Mouse (Mus musculus): ENCODE data around the gene Sugp2. TPM values are rescaled to one million over a fixed set of nuclear protein-coding genes. Genes with fewer than 3 reads are reported as not detected.

Gene Sugp2
- polyA plus RNA-seq, 2 experiments from 2014 or later = 18.7 to 23.3 TPM

- ATAC-seq = no peak
These were observed 13.1 kb upstream of the Sugp2 start for GRCm38 (mm10) chr8:70220911-70221310.

DNA sequence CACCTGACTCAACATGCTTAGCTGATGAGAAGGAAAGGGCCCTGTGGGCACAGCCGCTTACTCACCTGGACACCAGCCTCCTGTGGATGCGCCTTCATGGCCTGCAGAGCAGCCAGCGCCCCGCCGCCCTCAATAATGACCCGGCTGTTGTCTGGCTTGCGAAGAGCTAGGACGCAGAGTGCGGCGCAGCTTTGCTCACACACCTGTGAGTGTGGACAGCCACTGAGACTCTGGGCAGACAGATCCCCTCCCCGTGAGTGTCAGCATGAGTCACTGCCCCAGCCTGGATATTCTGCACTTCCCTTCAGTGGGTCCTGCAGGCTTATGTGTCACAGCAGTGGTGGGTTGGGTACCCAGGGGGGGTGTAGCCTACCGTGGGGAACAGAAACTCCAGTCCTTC, 12.0 kb upstream of the Sugp2 start:
- ATAC-seq = no peak

DNA sequence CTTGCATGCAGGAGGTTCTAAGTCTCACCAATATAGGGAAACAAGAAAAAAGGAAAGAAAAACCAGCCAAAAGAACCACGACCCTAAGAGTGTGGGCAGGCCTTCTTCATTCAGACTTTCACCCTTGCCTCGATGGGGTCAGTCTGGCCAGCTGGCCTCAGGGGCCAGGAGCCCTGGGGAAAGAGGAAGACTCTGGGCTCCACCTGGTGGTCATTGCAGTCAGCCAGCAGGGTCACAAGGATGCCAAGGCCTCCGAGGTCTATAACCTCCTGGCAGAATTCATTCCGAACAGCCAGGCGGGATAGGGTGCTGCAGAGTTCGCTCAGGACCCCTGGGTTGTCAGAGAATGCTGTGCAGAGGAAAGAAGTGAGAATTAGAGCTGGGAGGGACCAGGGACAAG, 10.7 kb upstream of the Sugp2 start:
- no peak for ATAC-seq

DNA sequence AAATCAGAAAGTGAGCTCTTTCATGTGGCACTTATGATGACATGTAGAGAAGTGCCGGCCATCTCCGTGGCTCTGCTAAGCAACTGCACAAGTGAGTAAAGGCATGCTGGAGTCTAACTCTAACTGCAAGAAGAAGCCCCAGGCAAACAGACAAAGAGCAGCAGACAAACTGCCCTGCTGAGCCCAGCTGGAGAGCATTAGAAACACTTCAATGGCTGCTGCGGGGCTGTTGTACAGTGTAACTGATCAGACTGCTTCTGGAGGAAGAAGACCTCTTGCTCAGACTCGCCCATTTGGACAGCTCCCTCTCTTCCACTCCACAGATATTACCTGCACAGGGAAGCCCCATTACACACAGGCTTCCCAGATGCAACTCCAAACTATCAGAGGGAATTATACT, 6.0 kb upstream of the Sugp2 start:
- ATAC-seq = no peak

DNA sequence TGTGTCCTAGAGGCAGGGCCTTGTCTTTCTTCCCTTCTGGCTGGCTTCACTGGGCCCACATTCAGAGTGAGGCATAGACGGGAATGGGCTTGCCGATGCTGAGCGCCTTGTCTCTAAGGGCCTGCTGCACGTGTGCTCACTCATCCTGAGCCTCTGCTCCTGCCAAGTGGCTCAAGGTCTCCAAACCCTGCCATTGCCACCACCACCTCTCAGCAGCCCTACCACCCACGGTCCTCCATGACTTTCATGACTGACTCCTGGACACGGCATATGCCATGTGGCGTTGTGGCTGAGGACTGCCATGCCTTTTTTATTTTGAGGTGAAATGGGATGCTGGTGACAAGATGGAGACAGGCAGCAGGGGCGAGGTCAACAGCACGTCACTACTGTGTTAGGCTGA, 3.2 kb upstream of the Sugp2 start:
- ATAC-seq = no peak

DNA sequence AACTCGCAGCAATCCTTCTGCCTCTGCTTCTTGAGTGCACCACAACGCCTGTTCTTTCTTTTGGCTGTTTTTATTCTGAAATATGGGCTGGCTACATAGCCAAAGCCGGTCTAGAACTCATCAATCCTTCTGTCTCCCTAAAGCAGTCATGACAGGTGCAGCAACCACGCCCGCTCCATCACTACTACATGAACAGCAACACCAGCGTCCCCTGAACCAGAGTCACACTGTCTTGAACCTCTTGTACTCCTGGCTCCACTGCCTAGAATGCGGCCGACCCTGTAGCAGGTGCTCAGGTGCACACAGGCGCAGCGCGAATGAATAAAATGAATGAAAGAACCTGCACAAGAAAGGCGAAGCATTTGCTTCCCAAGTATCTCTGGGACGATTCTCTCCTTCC, 420 bp upstream of the Sugp2 start:
- no peak for ATAC-seq

DNA sequence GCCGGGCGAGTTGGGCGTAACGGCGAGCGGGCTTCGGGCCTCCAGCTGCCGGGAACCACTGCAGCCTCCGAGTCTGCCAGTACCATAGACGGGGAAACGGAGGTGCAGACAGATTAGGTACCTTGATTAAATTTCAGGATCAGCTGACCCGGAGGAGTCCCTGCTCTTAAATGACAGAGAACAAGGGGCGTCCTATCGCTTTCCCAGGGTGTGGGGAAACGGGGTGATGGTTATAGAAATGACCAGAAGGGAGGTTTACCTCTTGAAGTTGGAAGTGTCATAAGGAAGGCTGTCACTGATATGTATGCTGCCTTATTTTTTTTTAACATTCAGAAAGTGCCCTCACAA, 729 bp downstream of the Sugp2 start:
- no peak for ATAC-seq

DNA sequence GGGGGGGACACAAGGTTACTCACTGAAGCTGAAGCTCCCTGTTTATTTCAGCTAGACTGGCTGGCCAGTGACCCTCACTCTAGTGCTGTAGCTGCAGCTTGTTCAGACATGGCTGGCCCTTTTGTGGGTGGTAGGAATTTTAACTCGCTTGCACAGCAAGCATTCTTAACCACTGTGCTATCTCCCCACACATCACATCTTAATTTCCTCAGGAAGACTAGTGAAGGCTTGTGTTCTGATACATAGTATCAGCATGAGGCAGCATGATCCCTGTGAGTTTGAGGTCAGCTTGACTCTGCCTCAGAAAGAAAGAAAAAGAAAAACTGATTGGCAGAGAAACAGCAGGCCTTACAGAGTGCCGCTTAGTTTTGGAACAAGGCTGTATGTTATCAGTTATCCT, 3.8 kb downstream of the Sugp2 start:
- no peak for ATAC-seq

GRCm38 (mm10) chr8:70240642-70241041, 6.6 kb downstream of the Sugp2 start:
- ATAC-seq = no peak

DNA sequence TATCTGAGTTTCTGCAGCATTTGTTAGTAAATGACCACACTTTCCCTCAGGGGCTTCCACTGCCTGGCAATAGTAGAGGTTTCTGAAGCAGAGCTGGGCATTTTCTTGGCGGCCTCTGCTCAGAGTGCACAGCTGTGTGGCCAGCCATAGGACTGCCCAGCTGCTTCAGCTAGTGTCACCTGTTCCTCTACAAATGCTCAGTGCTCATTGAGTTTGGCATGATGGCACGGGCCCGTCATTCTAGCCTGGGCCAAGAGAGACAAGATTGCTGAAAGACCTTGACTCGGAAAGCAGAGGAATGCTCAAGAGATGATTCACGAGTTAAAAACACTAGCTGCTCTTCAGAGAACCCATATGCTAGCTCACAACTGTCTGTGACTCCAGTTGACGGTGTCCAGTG, 12.6 kb downstream of the Sugp2 start:
- ATAC-seq = no peak

GRCm38 (mm10) chr8:70247841-70248240, 13.8 kb downstream of the Sugp2 start:
- no peak for ATAC-seq

DNA sequence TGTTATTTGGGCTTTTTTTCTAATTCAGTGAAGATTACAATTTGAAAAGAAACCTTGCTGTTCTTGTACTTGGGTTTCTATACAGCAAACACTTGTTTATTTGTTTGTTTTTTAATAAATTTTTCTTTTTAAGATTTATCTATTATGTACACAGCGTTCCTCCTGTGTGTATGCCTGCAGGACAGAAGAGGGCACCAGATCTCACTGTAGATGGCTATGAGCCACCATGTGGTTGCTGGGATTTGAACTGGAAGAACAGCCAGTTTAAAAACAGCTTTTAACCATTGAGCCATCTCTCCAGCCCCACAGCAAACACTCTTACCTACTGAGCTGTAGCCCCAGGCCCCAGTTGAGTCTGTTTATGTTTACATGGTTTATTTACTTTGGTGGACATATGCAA, 20.6 kb downstream of the Sugp2 start:
- no peak for ATAC-seq

- no peak for ATAC-seq
These were observed 23.4 kb downstream of the Sugp2 start for GRCm38 (mm10) chr8:70257456-70257855.

GRCm38 (mm10) chr8:70258600-70258999, 24.6 kb downstream of the Sugp2 start:
- ATAC-seq = no peak

DNA sequence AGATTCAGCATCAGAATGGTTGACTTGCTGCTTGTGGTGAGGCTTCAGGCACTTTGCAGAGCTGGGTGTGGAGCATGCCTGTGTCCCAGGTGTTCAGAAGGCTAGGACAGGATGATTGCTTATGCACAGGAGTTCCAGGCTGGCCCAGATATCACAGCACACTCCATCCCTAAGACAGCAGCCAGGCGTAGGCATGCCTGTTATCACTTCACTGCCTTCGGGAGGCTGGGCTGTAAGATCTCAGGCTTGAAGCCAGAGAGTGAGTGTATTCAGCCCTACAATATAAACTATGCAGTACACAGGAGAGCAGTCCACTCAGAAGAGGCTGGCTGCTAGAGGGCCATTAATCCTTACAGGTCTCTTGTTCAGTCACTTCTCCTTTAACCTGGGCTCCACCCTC, 25.0 kb downstream of the Sugp2 start:
- ATAC-seq = no peak

GRCm38 (mm10) chr8:70267674-70268073, 33.6 kb downstream of the Sugp2 start:
- ATAC-seq = no peak

DNA sequence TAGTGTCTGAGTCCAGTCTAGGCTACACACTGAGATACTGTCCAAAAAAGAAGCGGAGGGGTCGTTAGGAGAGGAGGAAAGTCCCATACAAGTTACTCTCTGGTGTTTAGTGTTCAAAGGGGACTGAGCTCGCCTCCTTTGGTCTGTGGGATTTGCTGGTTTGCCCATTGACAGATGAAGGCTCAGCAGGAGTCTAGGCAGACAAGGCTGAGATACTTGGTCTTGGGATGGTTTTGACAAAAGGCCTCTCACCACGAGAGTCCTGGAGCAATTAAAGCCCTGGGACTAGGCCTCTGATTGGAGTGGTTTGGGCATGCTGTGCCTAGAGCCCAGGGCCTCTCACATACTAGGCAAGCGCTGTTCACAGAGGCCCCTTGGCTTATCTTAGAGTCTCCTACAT, 34.3 kb downstream of the Sugp2 start:
- no peak for ATAC-seq

DNA sequence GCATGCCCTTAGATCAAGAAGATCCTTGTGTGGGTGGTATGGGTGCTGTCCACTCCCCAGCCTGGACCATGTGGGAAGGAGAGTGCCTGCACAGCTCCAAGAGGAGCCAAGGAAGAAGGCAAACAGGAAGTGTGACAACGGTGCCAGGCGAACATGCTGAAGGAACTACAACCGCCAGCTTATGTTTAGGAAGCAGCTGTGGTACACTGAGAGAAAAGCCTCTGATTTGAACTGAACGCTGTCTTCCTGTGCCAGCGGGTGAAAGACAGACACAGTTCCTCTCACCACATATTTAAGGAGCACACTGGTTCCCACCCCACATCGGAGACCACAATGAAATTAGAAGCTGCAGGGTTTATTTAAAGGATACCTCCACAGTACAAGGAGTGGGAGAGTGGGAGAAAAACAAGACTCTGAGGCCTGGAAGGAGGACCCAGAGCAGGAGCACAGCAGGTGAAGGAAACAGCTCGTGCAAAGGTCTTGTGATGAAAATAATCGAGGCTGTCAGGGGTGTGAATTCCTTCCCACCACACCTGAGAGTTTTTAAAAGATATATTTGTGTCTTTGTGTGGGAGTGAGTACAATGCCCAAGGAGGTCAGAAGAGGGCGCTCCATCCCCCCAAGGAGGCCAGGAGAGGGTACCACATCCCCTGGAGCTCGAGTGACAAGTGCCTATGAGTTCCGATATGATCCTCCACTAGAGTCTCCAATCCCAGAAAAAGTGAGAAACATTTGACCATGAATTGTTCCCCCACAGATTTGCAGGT, 35.0 kb downstream of the Sugp2 start:
- ATAC-seq = no peak

DNA sequence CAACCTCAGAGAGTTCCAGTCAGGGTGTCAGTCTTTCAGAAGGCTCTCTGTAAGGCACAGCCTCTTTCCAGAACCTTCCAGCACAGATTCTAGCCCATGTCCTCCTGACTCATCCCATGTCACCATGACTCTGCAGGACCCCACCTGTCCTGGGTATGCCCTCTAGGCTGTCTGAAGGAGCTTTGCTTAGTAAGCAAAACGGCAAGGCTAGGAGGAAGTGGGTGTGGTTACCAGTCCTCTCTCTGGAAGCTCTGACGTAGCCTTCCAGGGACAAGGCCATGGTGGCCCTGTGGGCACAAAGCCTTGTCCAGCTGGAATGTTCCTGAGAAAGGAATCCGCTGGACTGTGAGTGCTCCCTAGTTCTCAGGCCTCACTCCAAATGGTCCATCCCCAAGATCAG, 38.9 kb downstream of the Sugp2 start:
- ATAC-seq = no peak

DNA sequence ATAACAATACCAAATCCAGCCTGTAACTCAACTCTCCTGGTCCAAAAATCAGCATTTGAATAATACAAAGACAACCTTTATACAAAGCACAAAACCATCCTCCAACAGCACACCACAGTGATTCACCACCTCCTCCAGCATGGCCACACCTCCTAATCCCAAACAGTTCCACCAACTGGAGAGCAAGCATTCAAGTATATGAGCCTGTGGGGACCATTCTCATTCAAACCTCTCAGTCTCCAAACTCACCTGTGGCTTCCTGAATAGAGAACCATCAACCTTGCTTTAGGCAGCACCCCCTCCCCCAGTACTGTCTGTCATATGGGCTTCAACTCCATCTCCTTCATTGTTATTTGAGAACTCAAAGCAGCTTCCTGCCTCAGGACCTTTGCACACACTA, 40.3 kb downstream of the Sugp2 start:
- no peak for ATAC-seq

DNA sequence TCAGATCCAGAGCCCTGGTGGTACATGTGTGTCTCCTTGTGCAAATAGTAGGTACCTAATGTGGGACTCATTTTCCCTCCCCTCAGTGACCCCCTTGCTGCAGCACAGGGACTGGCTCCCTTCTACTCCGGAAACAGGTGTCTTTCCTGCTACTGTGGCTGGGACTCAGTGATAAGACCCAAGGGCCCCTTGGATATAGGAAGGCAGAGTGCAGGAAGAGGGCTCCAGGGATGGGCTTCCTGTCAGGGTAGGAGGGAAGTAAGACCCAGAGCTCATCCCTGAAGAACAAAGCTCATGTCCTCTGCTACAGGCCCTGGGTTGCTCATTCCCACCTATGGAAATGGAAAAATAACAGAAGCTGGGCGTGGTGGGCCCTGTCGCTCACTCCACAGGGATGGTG, 42.5 kb downstream of the Sugp2 start:
- ATAC-seq = no peak

DNA sequence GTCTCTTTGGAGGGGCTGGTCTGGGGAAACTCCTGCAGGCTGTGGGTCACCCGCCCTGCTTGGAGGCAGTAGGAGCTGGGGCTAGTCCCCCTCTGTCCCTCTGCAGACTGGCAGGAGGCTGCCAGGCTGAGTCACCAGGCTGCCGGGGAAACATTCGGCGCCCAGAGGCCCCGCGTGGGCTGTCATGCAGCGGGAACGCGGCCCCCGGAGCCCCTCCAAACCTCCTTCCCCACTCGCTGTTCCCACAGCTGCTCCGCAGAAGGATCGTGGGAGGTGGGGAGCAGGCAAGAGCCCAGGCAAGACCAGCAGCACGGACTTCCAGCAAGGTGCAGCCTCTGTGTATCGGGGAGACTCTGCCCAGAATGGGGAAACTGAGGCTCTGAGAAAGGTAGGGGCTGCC, 44.1 kb downstream of the Sugp2 start:
- ATAC-seq = no peak

GRCm38 (mm10) chr8:70279266-70279665, 45.2 kb downstream of the Sugp2 start:
- ATAC-seq = no peak

DNA sequence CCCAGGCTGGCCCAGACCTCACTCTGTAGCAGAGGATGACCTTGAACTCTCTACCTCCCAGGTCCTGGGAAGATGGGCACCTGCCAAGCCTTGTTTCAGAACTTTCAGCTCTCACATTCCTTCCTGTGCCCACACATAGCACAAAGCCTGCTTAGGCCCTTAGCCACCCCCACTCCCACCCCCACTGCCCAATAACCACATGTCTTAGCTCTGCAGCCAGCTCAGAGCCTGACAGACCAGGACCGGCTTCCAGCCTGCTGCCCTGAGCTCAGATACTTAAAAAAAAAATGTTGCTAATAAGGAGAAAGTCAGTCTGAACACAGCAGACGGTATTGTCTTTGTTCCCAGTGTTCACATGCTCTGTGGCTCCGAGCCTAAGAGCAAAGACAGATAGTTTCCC, 47.0 kb downstream of the Sugp2 start:
- ATAC-seq = no peak

GRCm38 (mm10) chr8:70282603-70283135, 48.6 kb downstream of the Sugp2 start, which contains the start of gene Homer3:
Gene Homer3, plus strand, starts transcription at chr8:70282827.
- ATAC-seq = peak; percentile 63

All from activated CD4-positive, CD25-positive, alpha-beta regulatory T cell, adult 4 months (primary cell).